Mouse (Mus musculus) embryonic facial prominence, embryonic 14.5 days (tissue): Measurements from ENCODE around the gene Lat. TPM values are rescaled to one million over a fixed set of nuclear protein-coding genes. Genes with fewer than 3 reads are reported as not detected.

ENCODE experiments used
- ATAC-seq: fragments of 200-750 bp; cut with Nextera tagmentation; 2 replicates; pipeline ENCODE4 v1.8.0; 2017; ENCODE audit warnings: low read depth, moderate number of reproducible peaks, moderate TSS enrichment
- DNase-seq: peaks from one replicate; pipeline ENCODE4 v3.0.0-alpha.2; 2015; ENCODE audit warnings: low spot score
- H3K27ac ChIP-seq: fragments of 300-500 bp; sonication (generic); replicated peaks from 2 replicates; pipeline ENCODE4 v1.5.1; 2014; ENCODE audit warnings: low read depth, mild to moderate bottlenecking, low read length, moderate library complexity
- H3K27me3 ChIP-seq: fragments of 300-500 bp; sonication (generic); replicated peaks from 2 replicates; pipeline ENCODE4 v1.6.1; 2014; ENCODE audit warnings: low read length; ENCODE audit not compliant: control insufficient read depth, insufficient read depth
- H3K36me3 ChIP-seq: fragments of 300-500 bp; sonication (generic); 2 replicates; pipeline ENCODE4 v1.6.1; 2014; ENCODE audit warnings: low read length, mixed read lengths; ENCODE audit not compliant: control insufficient read depth, insufficient read depth
- H3K4me1 ChIP-seq: fragments of 300-500 bp; sonication (generic); 2 replicates; pipeline ENCODE4 v1.6.1; 2014; ENCODE audit warnings: antibody characterized with exemption, low read length; ENCODE audit not compliant: control insufficient read depth, insufficient read depth
- H3K4me2 ChIP-seq: fragments of 300-500 bp; sonication (generic); 2 replicates; pipeline ENCODE4 v1.6.1; 2014; ENCODE audit warnings: low read depth, mild to moderate bottlenecking, low read length, moderate library complexity, mixed read lengths
- H3K4me3 ChIP-seq: fragments of 300-500 bp; sonication (generic); 2 replicates; pipeline ENCODE4 v1.5.1; 2014; ENCODE audit warnings: low read depth, mild to moderate bottlenecking, low read length
- H3K9ac ChIP-seq: fragments of 300-500 bp; sonication (generic); 2 replicates; pipeline ENCODE4 v1.6.1; 2014; ENCODE audit warnings: low read depth, mild to moderate bottlenecking, low read length, moderate library complexity, mixed read lengths
- H3K9me3 ChIP-seq: fragments of 300-500 bp; sonication (generic); 2 replicates; pipeline ENCODE4 v1.6.1; 2016; ENCODE audit warnings: low read length; ENCODE audit not compliant: control insufficient read depth
- WGBS: fragments of 180-500 bp; shearing (Covaris S2); extraction: QIAGEN DNeasy Blood & Tissue Kit; methylation state at CpG from one replicate; pipeline ENCODE4 v1.1.7; 2014; 5-methylcytosine and 5-hydroxymethylcytosine counted together
- polyA plus RNA-seq: library from polyadenylated mRNA; unstranded; fragments of >200 nt; fragmentation: Nextera tagmentation; extraction: Ambion mirVana; gene quantifications from 2 replicates; pipeline ENCODE4 v1.2.1, GENCODE M21; 2014

Gene Lat
- polyA plus RNA-seq, 1 experiment from 2014 or later, result 2.3 TPM

DNA sequence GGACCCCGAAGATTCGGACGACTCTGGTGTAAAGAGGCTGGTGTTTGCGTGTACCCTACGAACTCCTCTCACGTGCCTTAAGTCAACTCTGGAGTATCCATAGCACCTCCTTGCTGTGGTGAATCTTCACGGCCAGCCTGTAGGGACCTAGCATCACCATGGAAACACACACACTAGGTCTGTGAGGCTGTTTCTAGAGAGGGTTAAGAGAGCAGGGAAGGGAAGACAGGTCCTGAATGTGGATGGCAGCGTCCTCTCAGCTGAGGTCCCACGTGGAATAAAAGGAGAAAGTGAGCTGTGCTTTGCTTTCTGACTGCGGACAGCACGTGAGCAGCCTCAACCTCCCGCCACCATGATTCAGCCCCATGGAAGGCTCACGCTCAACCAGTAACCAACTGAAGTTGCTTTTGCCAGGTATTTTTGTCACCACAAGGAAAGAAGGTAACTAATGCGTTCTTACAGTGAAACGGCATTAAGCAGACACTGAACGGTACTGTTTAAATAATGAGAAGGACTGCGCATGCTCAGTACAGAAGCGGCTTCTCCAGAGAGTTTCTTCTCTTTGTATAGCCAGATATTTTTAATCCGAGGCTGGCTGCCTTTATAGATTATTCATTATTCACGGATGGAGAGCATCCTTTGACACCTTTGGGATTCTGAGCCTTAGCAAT, 18.5 kb downstream of the Lat start:
- Histone ChIP-seq H3K4me2 (peak overlapping the region; percentile 13; the same call in 1 of the 2 replicates), H3K9ac (no peak overlapping the region), H3K27ac (no peak overlapping the region), H3K9me3 (no peaks in the 10 kb centered on the region), H3K36me3 (no peaks in the 10 kb centered on the region), H3K4me3 (no peak overlapping the region), H3K27me3 (no peaks in the 10 kb centered on the region), H3K4me1 (no peaks in the 10 kb centered on the region)
- ATAC-seq (no peak), DNase-seq (no peak)
- WGBS, result 64% methylated on average over 20 of the region's 20 CpGs

DNA sequence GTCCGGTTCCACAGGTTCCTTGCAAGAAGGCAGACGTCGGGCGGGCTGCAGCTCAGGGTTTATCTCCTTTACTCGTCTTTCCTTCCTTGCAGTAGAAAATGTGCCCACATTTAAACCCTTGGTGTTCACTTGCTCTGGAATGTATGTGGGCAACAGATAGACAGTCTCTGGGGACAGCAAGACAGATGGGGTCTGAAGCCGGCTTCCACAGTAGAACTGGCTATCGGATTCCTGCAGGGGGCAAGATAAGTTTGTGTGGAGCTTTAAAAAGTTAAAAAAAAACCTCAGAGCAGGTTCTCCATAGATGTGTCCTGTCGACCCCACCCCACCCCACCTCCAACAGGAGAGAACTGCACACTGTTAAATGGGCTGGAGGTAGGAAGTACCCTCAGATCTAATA, 21.1 kb downstream of the Lat start:
- ATAC-seq (peak; percentile 41; the same call in 1 of the 2 replicates), DNase-seq (no peak)
- no peaks in the 10 kb centered on the region for H3K27me3 ChIP-seq
- no peak overlapping the region for H3K27ac ChIP-seq
- no peak overlapping the region for H3K4me2 ChIP-seq
- H3K4me3 ChIP-seq, result no peak overlapping the region
- no peaks in the 10 kb centered on the region for H3K36me3 ChIP-seq
- no peak overlapping the region for H3K9ac ChIP-seq
- no peaks in the 10 kb centered on the region for H3K9me3 ChIP-seq
- 57% methylated on average over 8 of the region's 8 CpGs for WGBS
- no peaks in the 10 kb centered on the region for H3K4me1 ChIP-seq

DNA sequence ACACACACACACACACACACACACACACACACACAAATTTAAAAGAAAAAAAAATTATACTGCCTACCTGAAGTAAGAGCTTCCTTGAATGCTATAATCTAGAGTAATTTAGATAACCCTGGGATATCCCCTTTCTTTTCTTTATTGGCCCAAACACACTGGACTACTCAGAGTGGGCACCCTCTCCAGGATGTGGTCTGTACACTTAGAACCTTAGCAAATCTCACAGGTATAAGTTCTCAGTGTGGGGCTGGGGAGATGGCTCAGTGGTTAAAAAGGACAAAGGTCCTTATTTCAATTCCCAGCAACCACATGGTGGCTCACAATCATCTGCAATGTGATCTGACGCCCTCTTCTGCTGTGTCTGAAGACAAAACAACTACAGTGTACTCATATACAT, 22.3 kb downstream of the Lat start:
- no peaks in the 10 kb centered on the region for H3K27me3 ChIP-seq
- ATAC-seq (no peak), DNase-seq (no peak)
- H3K9me3 ChIP-seq, result no peaks in the 10 kb centered on the region
- 66% methylated on average over 1 of the region's 1 CpGs for WGBS
- H3K4me1 ChIP-seq, result no peaks in the 10 kb centered on the region
- H3K9ac ChIP-seq, result no peak overlapping the region
- no peak overlapping the region for H3K4me3 ChIP-seq
- H3K36me3 ChIP-seq, result no peaks in the 10 kb centered on the region
- no peak overlapping the region for H3K4me2 ChIP-seq
- no peak overlapping the region for H3K27ac ChIP-seq

DNA sequence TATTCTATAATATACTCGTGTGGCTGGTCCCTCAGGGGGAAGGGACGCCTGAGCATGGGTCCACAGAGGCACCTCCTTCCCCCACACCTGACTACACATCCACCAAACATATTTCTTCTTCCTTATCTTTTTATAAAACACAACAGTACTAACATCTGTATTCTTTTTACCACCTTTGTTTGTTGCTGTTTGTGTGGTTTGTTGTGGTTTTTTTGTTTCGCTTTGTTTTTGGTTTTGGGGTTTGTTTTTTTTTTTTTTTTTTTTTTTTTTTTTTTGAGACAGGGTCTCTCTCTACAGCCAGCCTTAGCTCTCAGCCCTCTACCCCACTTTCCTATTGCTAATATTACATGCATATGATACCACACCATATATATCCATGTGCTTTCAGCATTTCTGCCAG, 23.4 kb downstream of the Lat start:
- Histone ChIP-seq H3K9me3 (no peaks in the 10 kb centered on the region), H3K4me3 (no peak overlapping the region), H3K9ac (no peak overlapping the region), H3K27me3 (no peaks in the 10 kb centered on the region), H3K36me3 (no peaks in the 10 kb centered on the region), H3K4me1 (no peaks in the 10 kb centered on the region), H3K27ac (no peak overlapping the region), H3K4me2 (no peak overlapping the region)
- no peak for ATAC-seq
- DNase-seq, result no peak
- WGBS, result 39% methylated on average over 3 of the region's 3 CpGs

DNA sequence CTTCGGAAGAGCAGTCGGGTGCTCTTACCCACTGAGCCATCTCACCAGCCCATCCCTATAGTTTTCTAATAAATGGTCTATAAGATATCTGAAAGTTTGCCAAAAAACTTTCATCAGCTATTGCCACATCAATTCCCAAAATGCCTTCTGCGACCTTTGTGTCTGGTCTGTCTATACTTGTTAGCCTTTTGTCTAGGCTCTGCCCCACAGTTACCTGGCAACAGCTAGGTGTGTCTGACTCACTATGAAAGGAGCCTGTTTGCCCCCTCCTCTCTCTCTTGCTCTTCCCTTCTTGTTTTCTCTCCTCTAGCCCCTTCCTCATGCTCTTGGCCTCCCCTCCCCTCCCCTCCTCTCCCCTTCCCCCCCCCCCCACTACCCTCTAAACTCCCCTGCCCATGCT, 23.8 kb downstream of the Lat start:
- no peak overlapping the region for H3K4me2 ChIP-seq
- no peaks in the 10 kb centered on the region for H3K27me3 ChIP-seq
- H3K27ac ChIP-seq, result no peak overlapping the region
- no peaks in the 10 kb centered on the region for H3K9me3 ChIP-seq
- H3K4me1 ChIP-seq, result no peaks in the 10 kb centered on the region
- no peak overlapping the region for H3K4me3 ChIP-seq
- peak; percentile 28 for DNase-seq
- no peak; the same call in 1 of the 2 replicates for ATAC-seq
- 59% methylated on average over 3 of the region's 3 CpGs for WGBS
- no peaks in the 10 kb centered on the region for H3K36me3 ChIP-seq
- H3K9ac ChIP-seq, result no peak overlapping the region

DNA sequence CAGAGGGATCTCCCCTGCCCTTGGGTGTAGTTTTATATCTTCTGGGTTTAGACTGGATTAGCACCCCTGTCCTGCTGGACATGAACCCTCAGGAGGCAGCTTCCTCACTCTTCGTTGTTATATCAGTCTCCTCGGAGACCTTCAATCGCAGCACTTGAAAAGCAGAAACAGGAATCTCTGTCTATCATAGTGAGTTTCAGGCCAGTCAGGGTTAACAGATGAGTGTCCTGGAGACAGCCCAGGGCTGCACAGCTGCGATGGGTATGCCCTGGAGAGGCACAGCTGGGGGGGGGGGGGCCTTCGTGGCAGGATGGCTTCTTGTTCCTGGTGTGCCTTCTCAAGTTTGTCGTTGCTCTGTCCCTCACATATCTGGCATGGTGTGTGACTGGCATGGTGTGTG, 28.5 kb downstream of the Lat start:
- no peak overlapping the region for H3K27ac ChIP-seq
- no peak for ATAC-seq
- no peak for DNase-seq
- no peak overlapping the region for H3K9ac ChIP-seq
- no peaks in the 10 kb centered on the region for H3K36me3 ChIP-seq
- no peaks in the 10 kb centered on the region for H3K4me1 ChIP-seq
- H3K27me3 ChIP-seq, result no peaks in the 10 kb centered on the region
- no peak overlapping the region for H3K4me2 ChIP-seq
- H3K9me3 ChIP-seq, result no peaks in the 10 kb centered on the region
- WGBS, result 43% methylated on average over 6 of the region's 6 CpGs
- no peak overlapping the region for H3K4me3 ChIP-seq

DNA sequence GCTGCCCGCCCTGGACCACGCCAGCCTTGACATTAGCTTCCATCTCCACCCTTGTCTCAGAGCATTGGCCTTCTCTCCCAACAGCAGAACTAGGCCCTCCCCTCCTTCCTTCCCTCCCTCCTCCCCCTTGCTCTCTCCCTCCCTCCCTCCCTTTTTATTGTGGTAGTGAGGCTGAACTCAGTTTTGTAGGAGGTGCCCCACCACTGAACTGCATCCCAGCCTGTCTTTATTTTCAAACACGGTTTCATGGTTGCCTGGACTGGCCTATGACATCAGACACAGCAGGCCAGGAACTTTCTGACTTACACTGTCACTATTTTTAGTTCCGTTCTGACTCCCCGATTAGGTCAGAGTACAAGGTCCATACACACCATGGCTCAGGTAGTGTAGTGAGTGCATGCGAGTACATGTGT, 29.2 kb downstream of the Lat start:
- no peak for DNase-seq
- Histone ChIP-seq H3K36me3 (no peaks in the 10 kb centered on the region), H3K9me3 (no peaks in the 10 kb centered on the region), H3K4me1 (no peaks in the 10 kb centered on the region), H3K27ac (no peak overlapping the region), H3K4me2 (no peak overlapping the region), H3K4me3 (no peak overlapping the region), H3K9ac (no peak overlapping the region), H3K27me3 (no peaks in the 10 kb centered on the region)
- 73% methylated on average over 6 of the region's 6 CpGs for WGBS
- ATAC-seq, result no peak

DNA sequence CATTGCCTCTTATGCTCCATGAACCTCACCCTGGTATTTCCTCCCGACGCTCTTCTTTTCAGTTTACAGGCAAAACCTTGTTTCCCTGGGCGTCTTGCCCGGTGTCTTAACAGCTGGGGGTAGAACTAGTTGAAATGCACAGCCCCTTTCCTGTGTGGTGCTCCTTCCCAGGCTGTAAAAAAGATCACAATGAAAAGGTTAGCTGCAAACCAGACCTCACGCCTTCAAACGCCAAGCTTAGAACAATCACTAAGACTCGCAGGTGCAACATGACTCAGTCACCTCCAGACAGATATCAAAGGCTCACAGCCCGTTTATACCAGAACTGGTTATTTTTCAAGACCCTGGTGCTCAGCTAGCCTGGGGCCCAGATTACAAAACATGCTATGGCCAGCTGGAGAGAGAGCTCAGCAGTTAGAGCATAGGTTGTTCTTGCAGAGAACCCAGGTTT, 29.8 kb downstream of the Lat start:
- no peak overlapping the region for H3K4me2 ChIP-seq
- no peak for DNase-seq
- no peak overlapping the region for H3K27ac ChIP-seq
- 64% methylated on average over 8 of the region's 8 CpGs for WGBS
- H3K4me1 ChIP-seq, result no peaks in the 10 kb centered on the region
- H3K9me3 ChIP-seq, result no peaks in the 10 kb centered on the region
- ATAC-seq, result no peak
- H3K36me3 ChIP-seq, result no peaks in the 10 kb centered on the region
- H3K4me3 ChIP-seq, result no peak overlapping the region
- no peak overlapping the region for H3K9ac ChIP-seq
- no peaks in the 10 kb centered on the region for H3K27me3 ChIP-seq

DNA sequence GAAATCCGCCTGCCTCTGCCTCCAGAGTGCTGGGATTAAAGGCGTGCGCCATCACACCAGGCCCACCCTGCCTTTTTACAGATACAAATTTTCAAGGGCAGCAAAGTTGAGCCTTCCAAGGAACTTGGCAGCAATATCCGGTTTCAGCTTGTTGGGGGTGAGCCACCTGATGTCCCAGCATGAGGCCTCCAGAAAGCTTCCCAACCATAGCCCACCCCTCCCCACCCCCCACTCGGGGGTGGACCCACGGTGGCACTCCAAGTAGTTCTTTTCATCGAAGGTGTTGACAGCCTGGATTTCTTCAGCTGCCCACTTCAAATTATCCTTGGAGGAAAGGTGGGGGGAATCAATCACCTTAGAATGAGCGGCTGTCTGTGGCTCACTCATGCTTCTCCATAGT, 30.5 kb downstream of the Lat start:
- WGBS, result 75% methylated on average over 8 of the region's 8 CpGs
- no peak for ATAC-seq
- H3K9ac ChIP-seq, result no peak overlapping the region

More for the DNA sequence above, 30.5 kb downstream of the Lat start:
- no peak for DNase-seq
- no peaks in the 10 kb centered on the region for H3K9me3 ChIP-seq
- H3K27me3 ChIP-seq, result no peaks in the 10 kb centered on the region
- H3K27ac ChIP-seq, result no peak overlapping the region
- H3K4me2 ChIP-seq, result no peak overlapping the region
- no peak overlapping the region for H3K4me3 ChIP-seq
- no peaks in the 10 kb centered on the region for H3K4me1 ChIP-seq
- H3K36me3 ChIP-seq, result no peaks in the 10 kb centered on the region
